Mouse (Mus musculus): ENCODE results near the gene Rnf152.

Rnf152 gene

DNA sequence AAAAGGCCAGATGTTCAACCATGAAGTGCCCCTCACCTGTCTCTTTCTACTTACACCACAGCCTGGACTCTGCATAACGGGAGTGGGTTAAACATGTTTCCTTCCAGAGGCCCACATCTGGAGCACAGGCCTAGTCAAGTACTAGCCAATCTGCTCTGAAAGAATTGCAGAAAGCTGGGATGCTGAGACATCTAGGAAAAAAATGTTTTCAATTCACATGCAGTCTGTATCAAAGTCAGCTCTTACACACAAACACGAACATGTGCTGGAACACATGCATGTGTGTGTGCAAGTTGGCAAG, 44.0 kb downstream of the Rnf152 start:
- DNase-seq (ENCODE audit: low read depth, low spot score): peak; percentile 0

DNA sequence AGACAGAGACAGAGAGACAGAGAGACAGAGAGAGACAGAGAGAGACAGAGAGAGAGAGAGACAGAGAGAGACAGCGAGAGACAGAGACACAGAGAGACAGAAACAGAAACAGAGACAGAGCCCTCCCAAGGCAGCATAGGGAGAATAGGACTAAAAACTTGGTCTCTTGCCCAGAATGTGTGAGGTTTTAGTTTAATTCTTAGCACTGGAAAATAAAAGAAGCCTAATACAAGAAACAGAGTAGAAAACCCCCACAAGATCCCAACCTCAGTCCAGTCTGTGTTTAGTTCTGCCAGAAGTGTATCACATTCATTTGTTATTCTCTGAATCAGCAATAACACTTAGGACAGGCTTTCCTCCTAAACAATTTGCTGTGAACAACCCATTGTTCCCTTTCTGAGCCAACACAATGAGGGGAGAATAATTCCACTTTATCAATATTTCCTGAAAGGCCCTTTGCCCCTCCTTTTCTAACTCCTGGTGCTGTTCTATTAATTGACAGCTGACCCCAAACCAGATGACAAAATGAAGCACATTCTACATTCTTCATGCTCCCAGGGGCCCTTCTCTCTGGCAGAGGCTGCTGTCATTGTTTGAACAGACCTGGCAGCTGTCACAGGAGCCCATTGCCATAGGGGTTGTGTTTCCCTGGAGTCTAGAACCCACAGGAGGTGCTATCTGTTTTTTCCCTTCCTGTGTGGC, 44.5 kb downstream of the Rnf152 start:
- DNase-seq (ENCODE audit: low read depth, low spot score): peak; percentile 2

DNA sequence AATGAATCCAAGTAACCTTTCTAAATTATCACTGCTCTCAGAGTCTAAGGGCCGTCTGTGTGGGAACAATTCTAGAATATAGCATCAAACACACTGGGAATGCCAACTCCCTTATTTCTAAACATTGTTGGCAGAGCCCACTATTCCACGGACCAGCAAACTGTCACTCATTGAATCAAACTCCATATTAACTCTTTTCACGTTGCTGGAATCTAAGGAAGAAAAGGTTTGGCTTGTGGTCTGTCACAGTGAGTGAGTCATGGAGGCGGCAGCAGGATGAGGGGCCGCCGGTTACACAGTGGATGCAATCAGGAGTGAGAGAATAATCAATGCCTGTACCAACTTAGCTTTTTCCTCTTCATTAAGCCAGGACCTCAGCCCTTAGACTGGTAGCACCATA, 54.3 kb downstream of the Rnf152 start:
- DNase-seq (ENCODE audit: low read depth, low spot score): no peak

DNA sequence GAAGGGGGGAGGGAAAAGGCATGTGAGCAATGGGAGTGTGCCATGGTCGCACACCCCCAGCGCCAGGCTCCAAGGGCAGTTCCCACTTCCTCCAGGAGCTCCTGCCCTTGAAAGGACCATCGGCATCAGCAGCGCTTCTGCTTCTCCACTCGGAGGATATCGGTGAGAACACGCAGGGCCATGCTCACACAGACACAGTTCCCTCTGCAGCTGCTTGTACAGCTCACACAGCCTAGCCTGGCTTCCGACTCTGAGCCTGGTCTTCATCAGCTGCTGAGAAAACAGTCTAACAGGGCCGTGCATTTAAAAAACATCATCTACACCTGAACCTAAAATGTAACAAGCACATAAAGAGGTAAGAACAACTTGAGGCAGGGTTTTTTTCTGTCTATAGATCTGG, 54.7 kb downstream of the Rnf152 start:
- no peak for DNase-seq (ENCODE audit: low read depth, low spot score)

DNA sequence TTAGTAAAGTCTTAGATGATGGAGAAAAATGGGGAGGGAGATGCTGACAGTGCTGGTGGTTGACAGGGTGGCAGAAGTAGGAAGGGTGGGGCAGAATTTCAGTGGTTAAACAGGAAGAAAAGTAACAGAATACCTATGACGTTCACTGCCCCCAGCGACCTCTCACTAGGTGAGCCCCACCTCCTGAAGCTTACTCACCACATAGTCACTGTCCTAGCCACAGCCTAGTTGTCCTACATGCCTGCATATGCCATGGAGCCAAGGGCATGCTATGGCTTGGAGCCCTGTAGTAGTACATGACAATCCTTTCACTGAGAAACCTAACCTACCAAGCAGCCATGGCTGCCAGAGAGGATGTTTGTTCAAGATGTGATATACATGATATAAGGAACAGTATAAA, 64.7 kb downstream of the Rnf152 start:
- no peak for DNase-seq (ENCODE audit: low read depth, low spot score)

DNA sequence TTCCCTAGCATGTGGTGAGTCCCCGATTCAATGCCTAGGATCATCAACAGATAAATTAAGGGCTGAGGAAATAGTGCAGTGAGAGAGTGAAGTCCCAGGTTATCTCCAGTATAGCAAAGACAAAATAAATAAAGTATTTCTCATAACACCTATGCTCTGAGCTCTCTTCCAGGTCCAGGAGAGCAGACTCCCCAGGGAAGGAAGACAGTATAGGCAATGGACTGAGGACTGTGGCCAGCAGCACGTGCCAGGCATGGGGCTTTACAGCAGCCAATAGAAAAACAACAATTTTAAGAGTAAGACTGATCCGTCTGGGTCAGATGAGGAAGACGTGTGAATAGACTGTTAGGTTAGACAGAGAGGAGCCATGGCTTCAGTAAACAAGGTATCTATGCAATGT, 69.0 kb downstream of the Rnf152 start:
- no peak for DNase-seq (ENCODE audit: low read depth, low spot score)

DNA sequence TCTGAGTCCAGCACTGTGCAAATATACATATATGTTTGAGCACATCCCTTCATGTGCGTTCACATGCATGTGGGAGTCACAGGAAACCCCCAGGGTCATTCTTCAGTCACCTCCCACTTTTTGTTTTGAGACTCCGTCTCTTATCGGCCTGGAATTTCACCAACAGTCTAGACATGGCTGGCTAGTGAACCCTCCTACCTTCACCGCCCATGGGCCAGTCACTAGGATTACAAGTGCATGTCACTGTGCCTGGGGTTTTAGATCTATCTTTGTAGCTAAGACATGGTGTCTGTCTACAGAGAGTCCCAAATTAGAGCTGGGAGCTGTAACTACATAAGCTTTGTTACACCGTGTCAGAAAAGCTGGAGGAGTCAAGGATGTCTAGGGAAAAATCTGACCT, 69.6 kb downstream of the Rnf152 start:
- no peak for DNase-seq (ENCODE audit: low read depth, low spot score)

DNA sequence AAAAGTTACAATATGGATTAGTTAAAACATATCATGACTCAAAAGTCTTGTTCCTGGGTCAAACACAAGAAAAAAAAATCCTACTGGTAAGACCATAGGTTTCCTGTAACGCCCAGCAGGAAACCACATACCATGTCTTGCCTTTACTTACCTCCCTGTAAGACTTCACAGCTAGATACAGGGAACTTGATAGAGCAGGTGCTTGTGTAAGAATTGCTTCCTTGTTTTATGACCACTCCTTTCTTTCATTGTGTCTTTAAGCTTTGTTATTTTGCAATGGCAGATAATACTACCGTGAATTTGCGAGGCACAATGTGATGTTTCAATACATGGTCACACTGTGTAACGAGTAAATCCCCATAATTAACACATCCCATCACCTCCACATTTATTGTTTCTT, 71.5 kb downstream of the Rnf152 start:
- DNase-seq (ENCODE audit: low read depth, low spot score): no peak

DNA sequence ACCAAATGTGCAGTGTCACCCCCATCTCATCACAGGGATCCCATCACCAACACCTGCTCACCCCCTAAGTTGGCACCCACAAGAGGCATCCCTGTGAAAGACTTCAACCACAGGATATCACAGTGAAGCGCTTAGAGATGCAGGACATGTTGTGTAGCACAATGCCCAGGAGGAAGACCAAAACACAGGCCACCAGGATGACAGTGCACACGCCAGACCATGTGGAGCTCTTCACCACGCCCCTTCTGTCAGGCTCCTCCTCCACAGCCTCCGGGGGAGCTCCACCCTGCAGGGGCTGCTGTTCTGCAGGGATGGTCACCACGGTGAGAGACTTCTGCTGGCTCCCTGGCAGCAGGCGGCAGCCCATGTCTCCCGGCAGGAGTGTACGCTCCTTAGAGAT, 72.4 kb downstream of the Rnf152 start:
- no peak for DNase-seq (ENCODE audit: low read depth, low spot score)

DNA sequence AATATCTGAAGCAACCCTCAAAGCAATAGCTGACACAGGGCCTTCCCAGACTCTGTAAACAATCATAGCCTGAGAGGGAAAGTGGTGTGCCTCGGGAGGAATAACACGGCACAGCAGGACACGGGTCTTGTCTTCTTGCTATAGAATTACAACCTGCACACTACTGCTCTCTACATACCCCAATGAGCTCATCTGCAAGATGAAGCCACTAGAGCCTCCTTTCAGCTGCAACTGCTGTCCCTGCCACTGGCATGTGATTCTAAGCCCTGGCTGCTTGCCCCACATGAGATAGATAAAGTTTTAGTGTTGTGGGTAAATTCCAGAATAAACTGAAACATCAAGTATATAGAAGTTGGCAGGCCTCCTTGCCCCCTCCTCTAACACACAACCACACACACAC, 75.2 kb downstream of the Rnf152 start:
- DNase-seq (ENCODE audit: low read depth, low spot score): no peak

DNA sequence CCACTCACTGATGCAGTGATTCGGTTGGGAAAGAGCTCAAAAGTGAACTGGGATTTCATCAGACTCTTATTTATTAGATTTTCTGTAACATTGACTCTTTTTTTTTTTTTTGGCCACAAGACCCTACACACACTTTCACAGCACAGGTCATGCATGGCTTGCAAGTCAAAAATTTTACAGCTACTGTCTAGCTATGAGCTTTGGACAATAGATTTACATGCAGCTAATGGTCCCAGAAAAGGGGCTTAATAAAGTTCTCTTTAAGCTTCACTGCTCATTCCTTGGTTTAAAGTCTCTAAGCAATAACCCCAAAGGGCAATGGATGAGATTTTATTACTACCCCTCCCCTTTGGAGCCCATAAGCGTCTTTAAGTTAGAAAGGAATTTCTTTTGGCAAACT, 76.3 kb downstream of the Rnf152 start:
- no peak for DNase-seq (ENCODE audit: low read depth, low spot score)

DNA sequence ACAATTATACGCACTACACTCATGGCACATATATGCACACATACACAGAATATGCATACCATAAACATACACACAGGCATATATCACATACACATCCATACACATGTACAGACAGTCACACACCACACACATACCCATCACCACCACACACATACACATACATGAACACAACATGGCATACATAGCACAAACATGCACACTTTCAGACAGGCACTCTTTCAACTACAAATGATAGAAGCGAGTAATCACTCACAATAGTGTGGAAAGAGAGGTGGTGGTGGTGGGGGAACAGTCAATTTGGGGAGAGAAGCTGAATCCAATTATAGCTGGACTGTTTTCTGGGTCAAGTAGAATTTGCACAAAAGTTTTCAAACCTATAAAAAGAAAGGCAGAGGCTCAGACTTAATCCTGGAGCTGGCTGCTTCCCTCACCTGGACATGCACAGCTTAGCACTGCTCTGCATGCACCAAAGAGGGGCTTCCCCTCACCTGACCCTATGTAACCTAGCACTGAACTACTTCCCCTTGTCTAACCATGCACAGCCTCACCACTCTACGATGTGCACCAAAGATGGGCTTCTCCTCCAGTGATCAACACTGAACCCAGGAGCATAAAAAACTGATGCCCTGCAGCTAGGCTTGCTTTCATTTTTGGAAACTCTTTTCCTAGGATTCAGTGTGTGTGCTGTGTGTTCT, 81.9 kb downstream of the Rnf152 start:
- DNase-seq (ENCODE audit: low read depth, low spot score): no peak

DNA sequence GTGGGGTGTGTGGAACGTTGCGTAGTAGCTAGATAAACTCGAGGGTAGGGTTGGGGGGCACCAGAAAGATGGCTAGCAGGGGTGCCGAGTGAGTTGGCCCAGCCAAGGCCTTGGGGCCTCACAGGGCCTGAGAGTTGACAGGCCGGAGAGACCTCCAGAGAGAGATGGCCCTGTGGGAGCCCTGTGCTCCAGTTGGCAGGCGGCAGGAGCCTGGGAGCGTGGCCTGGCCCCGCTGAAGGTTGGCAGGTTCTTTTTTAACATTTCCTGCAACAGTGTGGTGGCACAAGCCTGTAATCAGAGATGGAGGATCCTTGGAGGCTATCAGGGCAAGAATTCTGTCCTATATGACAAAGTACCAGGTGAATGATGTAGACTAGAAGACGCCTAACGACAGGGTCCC, 85.4 kb downstream of the Rnf152 start:
- DNase-seq (ENCODE audit: low read depth, low spot score): no peak

DNA sequence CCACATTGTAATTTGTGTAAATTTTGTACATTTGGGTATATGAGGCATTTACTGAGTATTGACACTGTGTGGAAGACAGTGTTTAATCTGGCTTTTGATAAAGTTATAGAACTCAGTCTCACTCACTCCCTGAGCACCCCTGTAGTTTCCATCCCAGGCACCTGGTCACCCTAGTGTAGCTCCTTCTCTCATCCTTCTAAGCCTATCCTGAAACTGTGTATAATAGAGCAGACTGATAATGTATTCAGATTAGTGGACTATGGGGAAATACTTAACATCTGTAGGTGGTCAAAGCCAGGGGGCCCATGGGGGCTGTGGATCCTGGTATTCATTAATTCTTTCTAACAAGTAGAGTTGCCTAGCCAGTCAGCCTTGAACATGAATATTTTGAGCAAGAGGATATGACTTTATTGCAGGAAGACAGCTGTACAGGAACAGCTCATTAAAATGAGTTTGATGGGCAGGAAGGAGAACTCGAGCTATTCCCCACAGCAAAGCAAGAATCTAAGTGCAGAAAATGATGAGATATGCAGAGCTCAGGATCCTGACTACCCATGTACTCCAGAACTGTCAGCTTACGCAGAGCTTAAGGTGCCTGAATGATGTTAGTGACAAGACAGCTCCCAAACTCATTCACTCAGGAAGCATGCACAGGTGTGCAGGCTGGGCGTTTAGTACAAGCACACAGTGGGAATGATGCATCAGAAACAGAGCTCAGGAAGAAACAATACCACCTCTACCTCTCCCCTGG, 93.1 kb downstream of the Rnf152 start:
- DNase-seq (ENCODE audit: low read depth, low spot score): no peak

DNA sequence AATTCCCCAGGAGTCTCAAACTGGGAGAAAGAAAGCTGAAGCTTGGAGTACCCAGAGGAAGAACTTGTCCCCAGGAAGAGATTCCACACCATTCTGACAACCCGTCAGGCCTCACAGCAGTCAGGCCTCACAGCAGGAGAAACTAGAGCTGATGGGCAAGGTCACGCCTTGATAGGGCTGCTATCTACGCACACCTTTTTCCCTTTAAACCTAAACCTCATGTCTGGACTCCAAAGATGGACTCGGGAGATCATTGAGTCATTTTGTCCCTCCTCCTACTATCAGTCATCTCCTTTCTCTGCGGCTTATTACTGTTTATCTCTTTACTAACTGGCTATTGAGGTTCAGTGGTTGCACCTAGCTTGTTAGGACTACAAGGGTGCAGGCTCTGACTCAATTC, 96.3 kb downstream of the Rnf152 start:
- no peak for DNase-seq (ENCODE audit: low read depth, low spot score)

DNA sequence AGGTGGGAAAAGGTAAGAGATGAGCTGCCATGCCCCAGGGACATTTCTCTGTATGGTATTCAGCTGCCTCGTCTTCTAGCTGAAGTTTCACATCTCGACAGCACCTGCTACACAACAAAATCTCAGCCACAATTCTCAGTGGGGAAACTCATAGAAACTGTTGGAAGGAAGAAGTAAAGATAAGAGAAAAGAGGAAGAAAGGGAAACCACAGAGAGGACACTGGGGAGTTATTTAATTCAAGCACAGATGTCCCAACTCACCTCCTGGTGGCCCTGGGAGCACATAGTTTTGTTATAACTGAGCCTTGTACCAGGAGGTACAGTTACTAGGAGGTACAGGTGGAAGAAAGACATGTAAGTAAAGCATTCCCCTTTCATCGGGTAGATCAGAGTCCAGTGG, 99.3 kb downstream of the Rnf152 start:
- DNase-seq (ENCODE audit: low read depth, low spot score): no peak

DNA sequence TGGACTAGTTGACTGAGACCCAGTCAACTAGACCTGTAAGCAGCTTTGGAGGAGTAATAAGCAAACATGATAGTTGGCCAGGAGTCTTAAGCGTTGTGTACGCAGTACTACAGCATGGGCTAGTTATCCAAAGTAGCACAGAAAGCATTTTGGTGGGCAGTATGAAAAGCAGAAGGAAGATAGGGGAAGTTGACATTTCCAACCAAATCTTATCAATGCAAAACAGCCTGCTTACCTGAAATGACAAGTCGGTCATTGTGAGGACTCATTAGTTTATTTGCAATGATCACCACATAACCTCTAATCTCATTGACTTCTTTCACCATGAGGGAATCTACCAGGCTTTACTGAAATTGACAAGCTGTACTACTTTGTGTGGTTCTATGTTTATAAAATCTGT, 107.3 kb downstream of the Rnf152 start:
- DNase-seq (ENCODE audit: low read depth, low spot score): no peak

DNA sequence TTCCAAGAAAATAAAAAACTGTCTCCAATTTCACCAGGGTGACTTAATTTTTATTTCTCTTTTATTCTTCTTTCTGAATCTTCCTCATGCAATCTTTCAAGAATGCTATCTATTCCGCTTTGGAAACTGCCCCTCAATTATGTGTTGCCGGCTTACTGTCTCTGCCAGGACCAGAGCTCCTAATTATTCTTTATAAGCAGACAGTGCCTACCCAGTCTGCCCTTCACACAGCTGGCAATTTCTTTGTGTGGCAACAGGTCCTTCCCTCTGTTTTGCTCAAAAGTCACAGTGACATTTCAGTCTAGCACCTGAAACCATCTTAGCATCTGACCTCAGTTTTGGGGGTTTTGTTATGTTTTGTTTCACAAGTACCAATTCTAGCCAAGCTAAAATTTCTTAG, 109.9 kb downstream of the Rnf152 start:
- DNase-seq (ENCODE audit: low read depth, low spot score): no peak

DNA sequence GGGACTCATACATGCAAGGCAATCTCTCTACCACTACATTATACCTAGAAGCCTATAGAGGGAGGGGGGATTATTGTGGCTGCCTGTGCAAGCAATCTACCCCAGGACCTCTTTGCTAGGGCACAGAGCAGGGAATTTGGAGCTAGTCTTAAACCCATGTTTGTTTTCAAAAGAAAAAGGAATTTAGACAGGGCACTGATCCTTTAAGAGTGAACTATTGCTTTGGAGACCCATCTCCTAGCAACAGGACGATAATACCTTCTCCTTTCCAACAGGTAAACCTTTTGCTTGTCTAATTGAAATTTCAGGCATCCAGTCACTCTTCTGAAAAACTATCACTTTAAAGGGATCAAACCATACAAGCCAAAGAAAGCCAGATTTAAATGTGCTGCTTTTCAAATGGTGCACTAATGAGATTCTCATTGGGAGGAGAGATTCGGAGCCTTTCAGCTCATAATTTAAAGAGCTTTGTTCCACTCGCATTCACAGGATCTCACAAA, 110.4 kb downstream of the Rnf152 start:
- no peak for DNase-seq (ENCODE audit: low read depth, low spot score)

DNA sequence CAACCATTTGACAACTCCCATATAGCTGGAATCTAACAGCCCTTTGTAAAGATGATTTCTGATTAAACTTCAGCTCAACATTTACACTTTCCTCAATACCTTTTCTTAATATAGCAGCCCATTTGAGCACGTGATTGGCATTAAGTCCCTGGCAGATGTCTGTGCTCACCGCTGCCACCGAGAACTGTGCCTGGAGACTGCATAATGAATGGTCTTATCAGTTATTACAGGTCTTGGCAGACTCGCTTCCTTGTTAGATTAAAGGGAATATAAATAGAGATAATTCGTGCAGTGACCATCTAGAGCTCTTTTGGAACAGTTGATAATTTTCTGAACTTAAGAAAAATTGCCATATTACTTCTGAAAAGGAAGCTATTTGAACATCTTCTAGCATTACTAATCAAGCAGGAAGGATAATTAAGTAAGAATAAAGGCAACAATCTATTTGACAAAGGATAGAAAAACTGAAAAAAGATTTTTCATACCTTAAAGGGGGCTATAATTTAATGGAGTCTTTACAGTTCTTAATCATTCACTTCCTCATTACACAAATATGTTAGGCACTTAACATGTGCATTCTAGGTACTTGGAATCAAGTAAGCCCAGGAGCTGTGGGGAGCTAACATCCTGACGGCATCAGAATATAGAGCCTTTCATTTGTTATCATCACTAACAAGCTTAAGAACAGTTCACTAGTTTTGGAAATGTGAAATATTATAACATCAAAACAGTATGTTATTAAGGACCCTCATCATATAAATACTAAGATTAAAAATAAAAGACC, 113.0 kb downstream of the Rnf152 start:
- no peak for DNase-seq (ENCODE audit: low read depth, low spot score)

DNA sequence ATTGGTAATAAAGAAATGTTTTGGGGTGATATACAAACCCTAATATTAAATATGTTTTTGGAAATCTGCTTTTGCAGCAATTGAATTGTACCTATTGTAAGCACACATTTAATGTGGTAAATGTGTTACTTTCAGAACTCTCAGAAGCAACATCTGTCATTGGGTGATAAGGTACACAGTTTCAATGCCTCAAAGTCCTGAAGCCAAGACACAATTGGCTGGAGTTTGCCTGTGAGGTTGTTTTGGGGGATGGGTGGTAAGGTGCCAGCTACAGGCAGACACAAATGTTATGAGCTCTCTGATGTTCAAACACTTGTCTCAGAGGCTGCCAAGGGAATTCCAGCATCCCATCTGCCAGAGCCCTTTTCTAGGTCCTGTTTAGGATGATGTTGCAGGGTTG, 116.3 kb downstream of the Rnf152 start:
- no peak for DNase-seq (ENCODE audit: low read depth, low spot score)

All from embryo, embryonic 11.5 days (tissue).